Mouse (Mus musculus) CH12.LX (cell line): Measurements from ENCODE around the gene Thsd4.

Experiments used
- CTCF ChIP-seq, 2 experiments: IDR thresholded peaks in 1 of 2; conservative IDR thresholded peaks in 1 of 2; 2 replicates each; pipeline ENCODE4 v1.5.1; 2011 to 2012; ENCODE audit warnings: low read depth in 2 of 2, low read length in 2 of 2, improper control_type of control experiment in 1 of 2, inconsistent platforms in 1 of 2, mild to moderate bottlenecking in 1 of 2, moderate library complexity in 1 of 2
- IRF4 ChIP-seq: IDR thresholded peaks from 2 replicates; pipeline ENCODE4 v1.6.1; 2014; ENCODE audit warnings: low read depth, mild to moderate bottlenecking, inconsistent platforms, low read length, improper control_type of control experiment
- JUN ChIP-seq: IDR thresholded peaks from 2 replicates; pipeline ENCODE4 v1.6.1; 2011; ENCODE audit warnings: low read depth, mild to moderate bottlenecking, low read length, improper control_type of control experiment, moderate library complexity; ENCODE audit not compliant: insufficient read depth
- MAFK ChIP-seq: IDR thresholded peaks from 2 replicates; pipeline ENCODE4 v1.6.1; 2011; ENCODE audit warnings: low read length, improper control_type of control experiment; ENCODE audit not compliant: insufficient replicate concordance
- POLR2A ChIP-seq: IDR thresholded peaks from 2 replicates; pipeline ENCODE4 v1.6.1; 2011; ENCODE audit warnings: low read depth, mild to moderate bottlenecking, improper control_type of control experiment, low read length
- USF2 ChIP-seq: conservative IDR thresholded peaks from 2 replicates; pipeline ENCODE4 v1.6.1; 2011; ENCODE audit warnings: low read depth, low read length, improper control_type of control experiment

- TF ChIP-seq CTCF (conservative IDR thresholded peaks at IDR 0.05 in 1 of 2, IDR thresholded peaks at IDR 0.05 in 1 of 2; ENCODE audit: low read depth in 2 of 2, low read length in 2 of 2) (no peak), POLR2A (no peak), MAFK (no peak), IRF4 (no peak), USF2 (no peak), JUN (no peak)
Observed at GRCm38 (mm10) chr9:60488816-60489215, 33.0 kb downstream of the Thsd4 start.
